In the genomic region with DNA sequence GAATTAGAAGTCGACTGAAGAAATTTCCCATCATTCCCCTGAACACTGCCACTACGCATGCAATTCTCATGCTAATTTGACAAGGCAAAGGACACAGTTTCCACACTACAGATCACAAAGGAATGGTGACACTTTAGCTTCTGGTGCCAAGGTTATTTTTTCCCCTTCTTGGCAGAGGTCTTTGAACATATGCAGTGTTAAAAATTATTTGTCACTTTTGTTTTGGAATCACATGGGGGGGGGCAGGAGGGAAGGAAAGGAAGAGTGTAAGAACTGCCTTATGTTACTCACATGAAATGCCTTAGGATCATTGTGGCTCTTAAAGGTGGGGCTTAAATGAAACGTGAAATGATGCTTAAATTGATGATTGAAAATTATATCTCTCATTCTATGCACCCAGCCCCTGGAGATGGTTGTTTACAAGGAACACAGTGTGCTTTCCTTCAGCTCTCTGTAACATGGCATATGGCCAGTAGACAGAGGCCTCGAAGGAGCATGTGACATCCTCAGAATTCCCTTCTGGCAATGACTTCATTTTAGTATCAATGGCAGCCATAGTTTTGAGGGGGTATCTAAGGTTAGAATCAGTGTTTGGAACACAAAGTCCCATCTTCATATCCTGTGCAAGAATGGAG, we compare ENCODE assay signal across 16 mouse cellular contexts.
DNase-seq lines count a peak whose midpoint lies in the region; ATAC-seq and TF ChIP-seq lines count a peak whose summit lies in the region.
"Had no signal": no experiment of that assay in that cellular context is flagged by ENCODE, and none has a peak within 500 bp of the region (broad histone marks: within the 10 kb centered on the region; RNA-seq: fewer than 3 reads in every experiment).

No protein-coding gene starts in this region.

- no peaks in the 10 kb centered on the region for H3K4me1 ChIP-seq in hindbrain, postnatal 0 days (ENCODE audit: insufficient read depth, low read length)
- no peaks in the 10 kb centered on the region for H3K4me1 ChIP-seq in hindbrain, embryonic 12.5 days
- H3K4me1 ChIP-seq: hindbrain, embryonic 13.5 days; liver, embryonic 13.5 days; midbrain, embryonic 10.5 days had no signal

- 43% methylated on average over 4 of the region's 4 CpGs for WGBS in hindbrain, postnatal 0 days
- WGBS in hindbrain, embryonic 12.5 days, result 69% methylated on average over 4 of the region's 4 CpGs

- no peak overlapping the region for H3K4me3 ChIP-seq in hindbrain, postnatal 0 days (ENCODE audit: low read length)
- no peak overlapping the region for H3K4me3 ChIP-seq in hindbrain, embryonic 12.5 days
- H3K4me3 ChIP-seq: hindbrain, embryonic 13.5 days; liver, embryonic 13.5 days; midbrain, embryonic 10.5 days had no signal

- no peaks in the 10 kb centered on the region for H3K9me3 ChIP-seq in hindbrain, postnatal 0 days (ENCODE audit: low read length)
- H3K9me3 ChIP-seq in hindbrain, embryonic 12.5 days (replicated peaks), result no peaks in the 10 kb centered on the region
- H3K9me3 ChIP-seq: hindbrain, embryonic 13.5 days; liver, embryonic 13.5 days; midbrain, embryonic 10.5 days had no signal

- no peak overlapping the region for H3K27ac ChIP-seq in hindbrain, postnatal 0 days
- no peak overlapping the region for H3K27ac ChIP-seq in hindbrain, embryonic 12.5 days
- H3K27ac ChIP-seq: hindbrain, embryonic 13.5 days; kidney, postnatal 0 days; liver, embryonic 13.5 days; midbrain, embryonic 10.5 days; stomach, postnatal 0 days had no signal

- no peak for ATAC-seq in hindbrain, postnatal 0 days
- ATAC-seq in hindbrain, embryonic 12.5 days (ENCODE audit: low FRiP score), result no peak
- ATAC-seq: CD4-positive, CD25-positive, alpha-beta regulatory T cell, adult 4 months; intestine, postnatal 0 days had no signal

- no peaks in the 10 kb centered on the region for H3K36me3 ChIP-seq in hindbrain, postnatal 0 days (ENCODE audit: insufficient read depth, low read length)
- H3K36me3 ChIP-seq in hindbrain, embryonic 12.5 days, result no peaks in the 10 kb centered on the region
- H3K36me3 ChIP-seq: hindbrain, embryonic 13.5 days; liver, embryonic 13.5 days; midbrain, embryonic 10.5 days had no signal

- no peak overlapping the region for H3K4me2 ChIP-seq in hindbrain, postnatal 0 days (ENCODE audit: low read depth, low read length)
- no peak overlapping the region for H3K4me2 ChIP-seq in hindbrain, embryonic 12.5 days (replicated peaks)
- H3K4me2 ChIP-seq: hindbrain, embryonic 13.5 days; liver, embryonic 13.5 days had no signal

- no peak for TF ChIP-seq CTCF in hindbrain, postnatal 0 days (IDR thresholded peaks at IDR 0.05; ENCODE audit: low read depth)

- no peaks in the 10 kb centered on the region for H3K27me3 ChIP-seq in hindbrain, postnatal 0 days (ENCODE audit: insufficient read depth, low read length)
- H3K27me3 ChIP-seq in hindbrain, embryonic 12.5 days, result no peaks in the 10 kb centered on the region
- H3K27me3 ChIP-seq: hindbrain, embryonic 13.5 days; liver, embryonic 13.5 days had no signal

- no peak overlapping the region for H3K9ac ChIP-seq in hindbrain, postnatal 0 days (replicated peaks; ENCODE audit: low read length)
- no peak overlapping the region for H3K9ac ChIP-seq in hindbrain, embryonic 12.5 days
- H3K9ac ChIP-seq: hindbrain, embryonic 13.5 days; liver, embryonic 13.5 days had no signal

- peak; percentile 13 for DNase-seq in hindbrain, postnatal 0 days (ENCODE audit: low spot score)
- DNase-seq in right cerebral cortex, adult 18-20 months, result peak; percentile 6
- DNase-seq in right cerebral cortex, adult 2 months (ENCODE audit: low spot score in 2 of 2), result no peak
- peak; percentile 60 for DNase-seq in cerebellum, adult 8-10 months
- no peak for DNase-seq in thymus, postnatal 0 days (ENCODE audit: low spot score)
- DNase-seq in thymus, postnatal 25 days, result no peak
- DNase-seq: adrenal gland, adult 8-10 months; heart, adult 18-20 months; liver, embryonic 13.5 days had no signal

Comparison
In these comparisons a context has a peak if more than half of its experiments do, and no peak if none do; other contexts are left out.
1. DNase-seq: peak in hindbrain, postnatal 0 days (single experiment), right cerebral cortex, adult 18-20 months (single experiment) and cerebellum, adult 8-10 months (single experiment); none in right cerebral cortex, adult 2 months (0 of 2), thymus, postnatal 0 days (single experiment) and thymus, postnatal 25 days (single experiment).